Mouse (Mus musculus): ENCODE measurements at regions not wholly inside any gene's neighbourhood (a gene's known extent, or its start where the extent isn't known, plus 50 kb on each side); places are given as distances from the start of the nearest gene placed in this dataset.

DNA sequence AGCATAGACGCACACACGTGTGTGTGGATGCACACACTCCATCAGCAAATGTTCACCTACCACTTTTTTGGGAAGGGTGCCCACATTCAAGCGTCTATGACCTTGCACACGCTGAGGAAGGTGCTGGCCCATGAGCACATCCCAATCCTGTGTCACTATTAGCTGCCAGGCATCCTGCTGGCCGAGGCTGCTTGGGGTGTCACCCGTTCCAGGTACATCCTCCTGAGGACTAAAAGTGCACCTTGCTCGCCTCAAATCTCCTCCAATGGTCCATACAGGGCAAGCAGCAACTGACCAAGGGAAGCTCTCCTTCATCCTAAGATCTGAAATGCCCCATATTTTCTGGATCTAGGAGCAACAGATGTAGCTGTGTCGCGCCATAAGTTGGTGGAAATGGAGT, 156.3 kb upstream of the Spred2 start:
- no peak for DNase-seq

DNA sequence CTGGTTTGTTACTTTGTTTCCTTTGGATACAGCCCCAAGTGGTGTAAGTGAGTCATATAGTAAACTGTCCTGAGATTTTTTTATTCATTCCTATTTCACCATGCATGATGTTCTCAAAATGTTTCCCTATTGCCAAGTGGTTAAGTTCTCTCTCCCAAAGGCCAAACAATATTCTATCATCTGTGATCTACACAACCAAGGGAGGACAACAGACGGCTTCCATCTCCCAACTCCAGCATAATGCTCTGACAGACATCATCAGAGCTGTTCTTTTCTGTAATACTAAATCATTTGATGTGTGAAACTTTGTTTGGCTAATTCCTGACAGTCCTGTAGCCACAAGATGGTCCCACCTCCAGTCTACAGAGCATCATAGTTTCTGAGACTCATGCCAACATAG, 155.2 kb upstream of the Spred2 start:
- no peak for DNase-seq

DNA sequence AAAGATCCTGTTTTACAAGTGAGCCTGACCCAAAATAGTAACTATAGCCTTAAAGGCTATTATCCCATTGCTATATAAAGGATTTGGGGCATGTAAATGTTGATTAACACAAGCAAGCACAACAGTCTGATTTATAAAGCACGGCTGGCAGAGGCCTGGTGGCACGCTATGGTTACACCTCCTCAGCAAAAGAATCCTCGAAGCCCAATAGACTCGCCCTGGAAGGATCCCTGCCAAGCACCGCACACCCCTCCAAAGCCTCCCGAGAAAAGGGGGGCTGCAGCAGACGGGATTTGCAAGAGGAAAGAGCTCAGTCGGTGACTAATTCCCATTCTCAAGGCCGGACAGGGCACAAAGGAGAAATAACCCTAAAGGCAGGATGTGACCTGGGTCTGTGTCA, 150.2 kb upstream of the Spred2 start:
- no peak for DNase-seq

DNA sequence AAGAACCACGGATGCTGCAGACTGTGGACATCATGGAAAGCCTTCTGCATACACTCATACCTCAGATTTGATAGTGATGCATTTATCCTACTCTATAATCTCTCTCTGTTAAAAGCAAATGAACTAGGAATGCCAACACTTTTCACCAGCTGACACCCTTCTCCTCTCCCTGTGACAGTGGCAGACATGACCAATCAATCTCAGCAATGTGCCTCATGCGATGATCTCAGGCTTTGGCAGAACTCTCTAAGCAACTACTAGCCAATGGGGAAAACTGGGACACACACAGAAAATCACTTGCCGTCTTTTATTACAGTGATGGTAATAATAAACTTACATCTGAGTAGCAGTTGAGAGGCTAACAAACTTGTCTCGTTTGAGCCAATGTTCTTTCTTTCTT, 148.4 kb upstream of the Spred2 start:
- no peak for DNase-seq

DNA sequence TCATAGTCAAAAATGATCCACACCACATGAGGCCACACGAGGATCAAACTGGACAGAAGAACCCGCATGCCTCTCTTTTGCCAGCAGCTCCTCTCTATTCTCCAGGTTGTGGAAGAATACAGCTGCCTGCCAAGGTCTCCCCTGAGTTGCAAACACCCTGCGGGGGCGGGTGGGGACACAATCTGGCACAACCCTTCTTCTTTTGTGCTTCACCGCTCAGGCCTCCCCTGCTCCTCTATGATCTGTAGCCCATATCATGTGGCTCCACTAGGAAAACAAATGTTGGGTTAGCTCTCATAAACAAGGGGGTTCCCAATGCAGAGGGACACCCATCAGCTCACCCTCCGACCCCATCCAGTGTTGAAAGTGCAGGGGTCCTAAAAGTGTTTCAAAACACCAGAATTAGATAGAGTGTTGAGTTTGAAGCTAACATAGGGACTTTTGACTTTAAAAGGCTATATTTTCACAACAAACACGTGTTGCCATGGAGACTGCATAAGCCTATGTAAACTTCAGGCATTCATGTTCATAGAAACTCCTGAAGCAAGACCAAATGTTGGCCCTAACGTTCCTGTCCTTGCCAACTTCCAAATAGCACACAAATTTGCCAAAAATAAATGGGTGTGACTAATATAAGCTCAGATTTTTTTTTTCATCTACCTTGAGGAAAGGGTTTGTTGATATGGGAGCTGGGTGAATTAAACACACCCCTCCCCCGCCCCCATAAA, 147.5 kb upstream of the Spred2 start:
- peak in 1 of 2 experiments; percentile 10 for DNase-seq

DNA sequence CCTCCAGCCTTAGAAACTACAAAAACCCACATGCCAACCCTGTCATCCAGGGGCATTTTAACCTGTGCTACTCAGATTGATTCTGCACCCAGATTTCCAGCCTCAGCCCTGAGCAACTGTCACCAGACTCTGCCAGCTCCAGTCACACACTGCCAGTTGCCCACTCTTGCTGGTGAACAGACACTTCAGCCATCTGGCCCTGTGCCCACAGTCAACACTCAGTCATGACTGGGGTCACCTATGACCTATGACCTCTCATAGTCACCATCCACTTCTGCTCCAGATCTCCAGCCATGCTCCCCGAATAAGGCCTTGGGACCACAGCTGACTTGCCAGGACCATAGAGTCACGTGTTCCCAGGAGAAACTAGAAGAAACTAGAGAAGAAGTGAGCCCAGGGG, 146.0 kb upstream of the Spred2 start:
- DNase-seq, result no peak

DNA sequence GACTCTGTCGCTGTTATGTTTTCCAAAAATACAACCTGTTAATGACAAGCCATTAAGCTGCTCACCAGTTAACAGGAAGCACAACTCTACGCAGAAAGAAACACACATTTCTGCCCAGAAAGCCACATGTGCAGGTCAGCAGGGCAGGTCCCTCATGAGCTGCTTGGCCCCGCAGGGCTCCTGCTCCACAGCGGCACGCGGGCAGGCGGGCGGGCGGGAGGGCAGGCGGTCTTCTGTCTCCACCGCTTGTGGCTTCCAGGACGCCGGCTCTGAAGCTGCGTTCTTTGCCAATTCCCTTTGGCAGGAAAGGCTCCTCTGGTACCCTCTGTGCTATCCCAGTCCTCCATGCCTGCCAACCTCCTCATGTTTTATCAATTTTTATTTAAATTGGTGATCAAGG, 139.1 kb upstream of the Spred2 start:
- no peak for DNase-seq

DNA sequence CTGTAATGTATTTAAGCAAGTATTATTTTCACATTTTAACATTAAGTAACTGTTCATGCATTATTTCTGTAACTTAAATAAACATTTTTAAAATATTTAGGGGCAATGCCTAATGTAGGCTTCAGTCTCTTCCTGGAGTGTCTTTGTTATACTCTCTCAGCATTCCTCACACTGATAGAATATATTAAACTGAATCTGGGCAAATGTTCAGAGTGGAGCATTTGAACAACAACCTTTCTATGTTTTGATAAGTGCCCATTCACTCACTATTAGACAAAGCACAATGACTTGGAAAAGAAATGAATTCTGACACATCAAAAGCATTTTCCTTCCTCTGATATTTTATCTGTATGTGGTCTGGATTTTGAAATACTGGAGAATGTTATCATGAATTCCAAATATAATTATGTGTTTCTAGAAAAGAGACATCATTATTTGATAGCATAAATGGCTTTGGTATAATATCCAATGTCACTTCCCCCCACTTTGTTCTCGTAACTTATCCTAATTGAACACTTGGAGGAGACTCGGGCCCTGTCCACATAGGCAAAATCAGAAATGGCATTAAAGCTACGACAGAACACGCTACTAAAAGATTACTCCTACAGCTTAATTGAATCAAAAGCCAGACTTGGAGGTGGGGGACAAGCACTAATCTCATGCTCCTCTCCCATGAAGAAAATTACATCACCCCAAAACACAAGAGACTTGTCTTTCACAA, 127.1 kb upstream of the Spred2 start:
- no peak for DNase-seq

DNA sequence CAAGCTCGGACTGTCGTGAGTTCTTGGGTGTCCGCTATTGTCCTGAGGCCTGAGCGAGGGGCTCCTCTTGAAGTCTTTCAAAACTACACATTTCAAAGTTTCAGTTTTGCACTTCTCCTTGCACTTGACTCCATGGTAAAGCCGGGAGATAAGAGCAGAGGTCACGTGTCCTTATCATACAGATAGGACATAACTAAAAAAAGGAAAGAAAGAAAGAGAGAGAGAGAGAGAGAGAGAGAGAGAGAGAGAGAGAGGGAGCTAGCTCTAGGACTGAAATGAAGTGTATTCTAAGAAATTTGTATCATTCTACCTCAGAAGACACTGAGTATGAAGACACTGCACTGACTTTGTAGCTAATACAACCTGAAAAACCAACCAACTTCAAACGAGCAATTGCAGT, 114.8 kb upstream of the Spred2 start:
- DNase-seq, result no peak

DNA sequence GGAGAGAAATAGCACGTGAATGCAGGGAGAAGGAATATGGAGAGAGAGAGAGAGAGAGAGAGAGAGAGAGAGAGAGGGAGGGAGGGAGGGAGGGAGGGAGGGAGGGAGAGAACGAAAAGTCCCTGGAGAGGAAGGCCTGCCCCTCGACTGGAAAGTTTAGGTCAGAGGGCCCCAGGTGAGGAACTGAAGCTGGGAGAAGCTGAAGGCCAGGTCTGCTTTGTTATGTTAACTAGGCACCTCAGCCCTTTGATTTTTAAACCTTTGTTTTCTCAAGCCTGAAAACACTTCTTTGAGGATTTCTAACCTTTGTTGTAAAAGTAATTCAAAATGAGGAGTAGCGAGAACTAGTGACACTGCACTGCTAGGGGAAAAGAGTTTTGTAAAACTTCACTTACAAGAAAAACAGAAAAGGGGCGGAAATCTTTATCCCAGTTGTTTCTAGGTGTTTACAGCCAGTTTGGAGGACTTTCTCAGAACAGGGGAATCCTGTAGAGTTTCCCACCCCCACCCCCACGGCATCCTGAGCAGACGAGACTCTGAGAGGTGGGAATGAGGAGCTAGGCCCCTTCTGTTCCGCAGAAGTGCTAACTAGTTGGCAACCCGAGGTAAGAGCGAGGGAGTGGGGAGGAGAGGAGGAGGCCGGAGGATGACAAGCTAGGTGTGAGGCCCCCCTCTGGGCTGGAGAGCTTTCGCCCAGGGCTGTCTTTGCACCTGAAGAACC, 112.7 kb upstream of the Spred2 start:
- DNase-seq, result no peak

DNA sequence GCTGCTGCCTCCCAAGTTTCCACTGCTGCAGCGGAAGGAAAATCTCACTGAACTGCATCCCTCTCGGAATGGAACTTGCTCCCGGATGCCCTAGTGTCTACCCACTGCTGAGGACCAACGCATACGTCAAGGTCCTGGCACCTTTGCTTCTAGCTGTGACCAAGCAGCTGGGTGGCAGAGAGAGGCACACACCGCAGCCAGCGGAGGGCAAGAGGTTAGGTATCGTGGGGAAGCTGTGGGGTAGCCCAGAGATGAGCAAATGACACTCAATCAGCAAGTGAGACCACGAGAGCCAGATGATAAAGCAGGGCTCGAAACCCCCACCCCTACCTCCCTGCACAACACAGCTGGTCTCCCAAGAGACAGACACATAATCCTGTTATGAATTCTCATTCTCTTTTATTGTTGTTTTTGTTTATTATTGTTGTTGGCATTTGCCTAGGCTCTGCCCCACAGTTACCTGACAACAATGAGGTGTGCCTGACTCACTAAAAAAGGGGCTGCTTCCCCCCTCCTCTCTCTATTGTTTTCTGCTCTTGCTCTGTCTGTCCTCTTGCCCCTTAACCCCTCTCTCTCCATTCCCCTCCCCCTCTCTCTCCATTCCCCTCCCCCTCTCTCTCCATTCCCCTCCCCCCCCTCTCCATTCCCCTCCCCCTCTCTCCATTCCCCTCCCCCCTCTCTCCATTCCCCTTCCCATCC, 112.0 kb upstream of the Spred2 start:
- no peak for DNase-seq

DNA sequence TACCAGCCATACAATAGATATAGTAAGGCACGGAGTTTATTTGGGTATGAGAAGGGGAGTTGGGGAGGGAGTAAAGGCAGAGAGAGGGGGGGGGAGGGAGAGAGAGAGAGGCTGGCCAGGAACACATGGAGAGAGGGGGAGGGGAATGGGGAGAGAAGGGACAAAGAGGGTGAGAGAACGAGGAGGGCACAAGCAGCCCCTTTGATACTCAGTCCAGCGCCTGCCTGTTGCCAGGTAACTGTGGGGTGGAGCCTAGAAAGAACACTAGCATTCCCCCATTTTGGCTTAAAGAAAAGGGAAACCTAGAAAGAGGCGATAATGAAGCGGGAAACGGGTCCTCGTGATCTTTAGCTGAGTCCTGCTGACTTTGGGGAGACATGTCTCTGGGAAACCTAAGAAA, 110.6 kb upstream of the Spred2 start:
- DNase-seq, result no peak

DNA sequence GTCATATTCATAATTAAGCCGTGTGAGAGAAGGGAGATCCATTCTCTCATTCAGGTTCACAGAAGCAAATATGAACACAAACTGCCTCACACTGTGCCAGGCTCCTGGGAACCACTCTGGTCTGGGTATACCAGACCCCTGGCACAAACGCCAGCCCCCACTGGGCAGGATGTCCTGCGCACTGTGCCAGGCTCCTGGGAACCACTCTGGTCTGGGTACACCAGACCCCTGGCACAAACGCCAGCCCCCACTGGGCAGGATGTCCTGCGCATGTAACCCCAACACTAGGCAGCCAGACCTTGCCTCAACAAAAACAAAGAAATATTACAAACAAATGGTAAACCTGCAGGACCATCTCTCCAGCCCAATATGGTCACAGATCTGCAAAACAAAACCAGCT, 101.2 kb upstream of the Spred2 start:
- DNase-seq, result peak in 1 of 2 experiments; percentile 13

DNA sequence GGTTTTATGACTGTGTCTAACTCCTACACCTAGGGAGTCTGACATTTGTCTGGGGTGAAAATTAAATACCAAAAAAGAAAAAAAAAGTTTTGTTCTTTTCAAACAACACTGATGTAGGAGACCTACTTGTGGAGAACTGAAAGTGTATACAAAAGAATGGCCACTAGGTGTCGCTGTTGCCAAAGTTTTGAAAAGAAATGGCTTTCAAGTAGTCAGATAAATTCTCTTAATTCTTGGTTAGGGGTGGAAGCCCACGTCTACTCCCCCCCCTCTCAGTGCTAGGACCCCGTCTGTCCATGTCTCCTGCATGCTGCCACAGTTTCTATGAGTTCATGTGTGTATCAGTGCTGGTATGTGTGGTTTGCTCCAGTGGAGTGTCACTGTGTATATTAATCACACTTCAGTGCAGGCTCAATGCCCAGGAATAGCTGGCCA, 100.7 kb upstream of the Spred2 start:
- peak; percentile 67 to 77 for DNase-seq

DNA sequence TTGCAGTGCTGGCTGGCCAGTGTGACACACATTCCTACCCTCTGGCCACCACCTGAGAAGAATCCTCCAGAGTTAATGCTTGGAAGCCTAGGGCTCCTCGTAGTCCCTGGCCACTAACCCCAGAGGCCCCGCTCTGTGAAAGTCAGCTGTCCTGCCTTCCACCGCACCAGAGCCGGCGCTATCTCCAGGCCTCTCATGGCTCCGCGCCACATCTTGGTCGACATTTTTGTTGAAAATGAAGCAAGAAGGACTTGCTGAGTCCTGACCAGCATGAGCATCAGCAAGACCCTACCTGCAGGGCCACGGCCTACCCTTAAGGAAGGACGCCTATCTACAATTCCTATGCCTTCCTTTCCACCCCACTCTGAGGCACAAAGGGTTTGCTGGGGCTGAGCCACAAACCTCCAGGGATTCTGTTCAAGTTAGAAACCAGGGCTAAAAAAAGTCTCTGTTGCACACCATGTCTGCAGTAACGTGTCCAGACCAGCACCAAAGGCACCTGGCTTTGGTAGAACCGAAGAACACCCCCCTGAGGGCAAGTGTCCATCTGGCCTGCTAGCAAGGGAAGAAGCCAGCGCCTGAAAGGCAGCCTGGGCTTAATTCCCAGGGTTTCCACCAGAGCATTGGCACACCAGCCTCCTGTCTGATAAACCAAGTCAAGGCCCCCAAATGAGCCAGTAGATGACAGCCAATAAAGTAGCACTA, 97.5 kb upstream of the Spred2 start:
- peak; percentile 77 to 83 for DNase-seq

DNA sequence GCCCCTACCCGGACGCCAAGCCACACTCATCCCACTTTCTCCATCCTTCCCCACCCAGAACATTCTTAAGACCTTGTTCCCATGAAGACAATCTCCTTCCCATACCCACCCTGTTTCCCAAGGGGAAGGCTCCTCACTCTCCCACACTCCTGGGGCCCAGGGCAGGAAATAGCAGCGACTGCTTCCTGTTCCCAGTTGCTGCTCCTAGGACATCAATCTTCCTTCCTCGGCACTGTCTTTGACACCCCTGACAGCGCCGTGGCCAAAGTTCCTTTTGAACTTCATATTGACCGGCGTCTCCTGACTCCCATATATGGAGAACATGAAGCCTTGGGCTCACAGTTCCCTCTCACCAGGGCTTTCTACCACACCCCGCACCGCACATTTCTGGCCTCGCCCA, 96.2 kb upstream of the Spred2 start:
- DNase-seq, result no peak

DNA sequence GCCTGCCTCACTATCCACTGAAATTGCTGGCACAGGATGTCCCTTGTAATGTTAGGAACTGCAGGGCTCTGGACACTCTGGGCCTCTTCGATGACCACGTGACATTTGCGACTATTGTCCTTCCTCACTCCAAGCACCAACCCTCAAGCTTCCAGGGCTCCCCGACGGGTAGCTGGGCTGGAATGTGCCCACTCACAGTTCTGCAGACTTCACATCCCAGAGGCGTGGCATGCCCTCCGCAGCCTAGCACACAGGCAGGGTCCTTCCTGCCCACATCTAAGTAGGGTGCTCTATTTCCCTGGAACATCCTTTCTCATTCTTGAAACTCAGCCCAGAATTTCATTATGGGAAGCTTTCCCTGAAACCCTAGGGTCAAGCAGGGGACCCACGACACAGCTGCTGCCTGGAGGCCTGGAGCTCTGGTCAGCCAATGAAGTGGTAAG, 95.2 kb upstream of the Spred2 start:
- DNase-seq, result no peak

DNA sequence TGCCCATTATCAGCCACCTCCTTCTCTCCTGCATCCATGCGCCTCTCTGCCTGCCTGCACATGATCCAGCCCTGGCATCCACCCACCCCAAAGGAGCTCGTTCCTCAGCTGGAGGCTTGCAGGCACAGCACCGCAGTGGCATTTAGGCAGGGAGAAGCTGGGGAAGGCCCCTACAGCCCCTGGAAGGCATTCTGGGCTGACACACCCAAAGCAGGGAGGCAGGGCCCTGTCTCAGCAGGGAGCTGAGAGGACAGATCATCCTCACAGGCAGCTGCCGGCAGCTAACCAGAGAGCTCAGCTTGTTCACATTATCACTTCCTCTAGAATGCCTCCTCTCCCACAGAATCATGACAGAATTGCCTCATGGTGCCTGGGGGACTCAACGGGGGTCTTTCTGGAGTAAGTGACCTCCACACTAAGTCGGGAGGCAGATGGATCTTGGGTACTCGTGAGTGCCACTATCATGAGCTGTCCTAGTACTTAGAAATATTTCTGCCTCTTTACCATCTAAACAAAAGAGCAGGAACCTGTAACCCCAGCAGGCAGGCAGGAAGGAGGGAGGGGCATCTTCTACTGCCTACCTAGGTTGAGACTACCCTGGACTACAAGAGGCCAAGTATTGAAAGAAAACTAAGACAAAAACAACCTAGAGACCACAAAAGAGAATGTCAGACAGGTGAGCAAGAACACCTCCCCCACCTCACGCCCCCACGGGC, 94.5 kb upstream of the Spred2 start:
- peak in 1 of 2 experiments; percentile 12 for DNase-seq

DNA sequence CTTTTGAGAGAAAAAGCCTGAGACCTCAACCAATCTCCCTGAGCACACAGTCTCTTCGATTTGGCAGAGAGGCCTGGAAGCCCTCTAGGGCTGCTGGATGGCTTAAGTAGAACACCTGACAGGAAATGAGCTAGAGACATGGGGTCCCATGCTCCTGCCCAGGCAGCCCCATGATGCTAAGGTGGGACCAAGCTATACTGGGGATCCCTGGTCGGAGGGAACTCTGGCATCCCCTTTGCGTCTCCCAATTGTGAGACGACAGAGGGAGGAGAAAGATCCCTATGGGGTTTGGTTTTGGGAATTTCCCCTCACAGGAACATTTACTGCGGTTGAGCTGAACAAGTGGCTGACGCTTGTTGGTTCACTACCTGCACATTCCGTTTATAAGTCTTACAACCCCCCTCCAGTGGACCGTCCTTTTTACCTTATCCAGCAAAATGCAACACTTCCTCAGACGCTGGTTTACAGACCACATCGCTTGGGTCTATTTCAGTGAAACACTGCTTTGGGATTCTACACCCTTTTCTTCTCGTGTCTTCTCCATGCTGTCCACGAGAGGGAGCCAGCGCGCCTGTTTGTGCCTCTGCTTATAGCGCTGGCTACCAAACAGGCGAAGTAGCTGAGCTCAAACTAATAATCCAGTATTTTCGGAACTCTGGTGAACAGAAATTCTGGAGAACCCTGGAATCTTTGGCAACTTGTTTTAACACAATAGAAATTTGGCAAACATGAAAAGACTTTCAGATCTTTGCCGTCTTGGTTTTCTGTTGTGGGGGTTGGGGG, 93.7 kb upstream of the Spred2 start:
- peak; percentile 83 to 91 for DNase-seq

DNA sequence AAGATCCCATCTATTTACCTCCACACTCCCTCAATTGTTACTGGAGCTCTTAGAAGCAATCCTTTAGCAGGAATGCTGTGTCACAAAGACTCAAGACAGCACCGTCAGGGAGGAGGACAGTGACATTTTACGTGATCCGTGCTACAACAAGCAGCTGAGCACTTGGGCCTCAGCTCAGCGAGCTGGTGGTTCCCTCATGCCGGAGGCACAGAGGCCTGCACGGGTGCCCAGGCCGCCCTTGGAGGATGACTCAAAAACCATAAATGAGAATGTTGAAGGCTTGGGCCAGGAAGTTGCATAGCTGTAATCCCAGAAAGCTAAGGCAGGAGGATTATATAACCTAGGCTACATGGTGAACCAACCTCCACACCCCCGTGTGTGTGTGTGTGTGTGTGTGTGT, 89.6 kb upstream of the Spred2 start:
- no peak for DNase-seq

DNA sequence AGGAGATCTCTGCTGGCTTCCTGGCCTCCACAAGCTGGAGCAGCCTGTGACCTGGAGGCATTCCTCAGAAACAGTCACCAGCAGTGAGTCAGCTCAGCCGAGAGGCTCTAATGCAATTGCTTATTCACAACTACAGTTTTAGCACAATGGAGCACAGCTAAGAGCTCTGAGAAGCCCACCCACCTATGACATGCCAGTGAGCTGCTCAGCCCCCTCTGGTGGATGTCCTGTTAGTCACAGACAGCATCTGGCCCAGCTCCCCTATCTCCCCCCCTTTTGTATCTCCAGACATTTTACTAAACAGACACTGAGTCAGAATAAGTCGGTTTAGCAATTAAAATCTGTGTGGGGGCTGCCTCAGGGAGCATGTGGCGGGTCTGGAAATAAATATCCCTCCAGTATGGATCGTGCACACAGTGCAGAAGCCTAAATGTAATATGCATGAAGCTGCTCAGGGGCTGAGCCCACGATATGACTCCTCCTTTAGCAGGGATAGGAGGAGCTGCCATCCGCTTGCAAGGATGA, 88.9 kb upstream of the Spred2 start:
- no peak for DNase-seq

All from cerebellum, adult 18-20 months (tissue).